ENCODE assay signal across 11 mouse cellular contexts in the genomic region with DNA sequence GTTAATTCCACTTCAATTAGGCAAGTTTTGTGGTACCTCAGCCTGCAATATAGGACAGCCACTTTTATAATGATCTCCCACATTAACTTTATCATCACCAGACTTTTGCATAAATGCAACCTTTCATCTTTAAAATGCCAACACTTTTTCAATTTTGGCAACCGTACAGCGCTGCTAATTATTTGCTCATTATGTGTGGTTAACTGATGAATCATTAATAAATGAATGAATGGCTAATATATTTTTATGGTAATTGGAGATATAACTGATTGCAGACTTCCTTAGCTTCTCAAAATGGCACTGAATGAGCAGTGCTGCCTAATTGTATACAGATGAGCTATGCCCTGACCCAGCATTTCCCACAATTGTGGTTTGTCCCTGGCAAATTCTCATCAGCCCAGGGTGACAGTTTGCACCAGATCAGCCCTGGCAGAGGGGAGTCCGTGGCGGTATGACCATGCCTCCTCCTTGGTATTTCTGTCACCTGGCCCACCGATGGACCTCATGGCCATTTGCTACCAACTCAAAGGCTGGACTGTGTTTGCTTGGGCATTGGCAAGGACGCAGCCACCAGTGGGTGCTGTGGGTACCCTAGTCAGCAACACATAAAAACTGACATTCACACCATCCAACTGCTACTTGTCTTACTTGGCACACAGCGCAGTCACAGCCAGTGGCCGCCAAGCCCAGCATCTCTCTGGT.
DNase-seq lines count a peak whose midpoint lies in the region; ATAC-seq and TF ChIP-seq lines count a peak whose summit lies in the region.
"Had no signal": no experiment of that assay in that cellular context is flagged by ENCODE, and none has a peak within 500 bp of the region (broad histone marks: within the 10 kb centered on the region; RNA-seq: fewer than 3 reads in every experiment).

No protein-coding gene starts in this region.

- H3K9ac ChIP-seq in forebrain, embryonic 12.5 days, result no peak overlapping the region
- H3K9ac ChIP-seq in hindbrain, embryonic 16.5 days (ENCODE audit: low read depth, low read length), result no peak overlapping the region
- no peak overlapping the region for H3K9ac ChIP-seq in midbrain, embryonic 15.5 days
- H3K9ac ChIP-seq in liver, postnatal 0 days (replicated peaks), result no peak overlapping the region
- H3K9ac ChIP-seq: liver, embryonic 13.5 days had no signal

- H3K36me3 ChIP-seq in embryonic facial prominence, embryonic 10.5 days (replicated peaks), result no peaks in the 10 kb centered on the region
- no peaks in the 10 kb centered on the region for H3K36me3 ChIP-seq in forebrain, embryonic 12.5 days (replicated peaks)
- no peaks in the 10 kb centered on the region for H3K36me3 ChIP-seq in hindbrain, embryonic 16.5 days (ENCODE audit: control insufficient read depth, insufficient read depth, low read length)
- H3K36me3 ChIP-seq in midbrain, embryonic 15.5 days (replicated peaks), result no peaks in the 10 kb centered on the region
- no peaks in the 10 kb centered on the region for H3K36me3 ChIP-seq in liver, postnatal 0 days (replicated peaks; ENCODE audit: insufficient read depth, low read length)
- H3K36me3 ChIP-seq: liver, embryonic 13.5 days had no signal

- DNase-seq in embryonic facial prominence, embryonic 10.5 days (ENCODE audit: low spot score), result peak; percentile 34
- no peak for DNase-seq in liver, postnatal 0 days
- DNase-seq in layer of hippocampus, adult 11-12 months (ENCODE audit: low spot score), result no peak
- DNase-seq in B cell, adult 2 months, result no peak
- DNase-seq: adrenal gland, postnatal 10 days; heart, postnatal 10 days; liver, embryonic 13.5 days had no signal

- H3K4me2 ChIP-seq in forebrain, embryonic 12.5 days, result no peak overlapping the region
- no peak overlapping the region for H3K4me2 ChIP-seq in hindbrain, embryonic 16.5 days (ENCODE audit: low read length)
- H3K4me2 ChIP-seq in midbrain, embryonic 15.5 days, result no peak overlapping the region
- H3K4me2 ChIP-seq in liver, postnatal 0 days (ENCODE audit: low read depth, low read length), result no peak overlapping the region
- H3K4me2 ChIP-seq: liver, embryonic 13.5 days had no signal

- peak; percentile 37 for ATAC-seq in forebrain, embryonic 12.5 days (ENCODE audit: low FRiP score)
- ATAC-seq in hindbrain, embryonic 16.5 days, result 0 out of 2 replicates have a peak, but pooled peaks have one; percentile 7
- ATAC-seq in midbrain, embryonic 15.5 days (replicated peaks), result peak; percentile 15
- no peak for ATAC-seq in liver, postnatal 0 days

- H3K27ac ChIP-seq in embryonic facial prominence, embryonic 10.5 days (replicated peaks), result peak overlapping the region; percentile 82
- peak overlapping the region; percentile 59; the same call in 1 of the 2 replicates for H3K27ac ChIP-seq in forebrain, embryonic 12.5 days
- peak overlapping the region; percentile 31; the same call in 1 of the 2 replicates for H3K27ac ChIP-seq in hindbrain, embryonic 16.5 days (ENCODE audit: low read depth, low read length)
- H3K27ac ChIP-seq in midbrain, embryonic 15.5 days, result 0 out of 2 replicates have a peak overlapping the region, but pooled peaks have one; percentile 8
- H3K27ac ChIP-seq in liver, postnatal 0 days (ENCODE audit: low read depth), result no peak overlapping the region
- H3K27ac ChIP-seq: liver, embryonic 13.5 days; macrophage had no signal

- TF ChIP-seq CTCF in liver, postnatal 0 days (IDR thresholded peaks at IDR 0.05; ENCODE audit: low read depth), result no peak

- TF ChIP-seq EP300 in liver, postnatal 0 days (IDR thresholded peaks at IDR 0.05; ENCODE audit: low read depth), result no peak

- H3K4me3 ChIP-seq in embryonic facial prominence, embryonic 10.5 days, result no peak overlapping the region
- no peak overlapping the region for H3K4me3 ChIP-seq in forebrain, embryonic 12.5 days (replicated peaks)
- H3K4me3 ChIP-seq in hindbrain, embryonic 16.5 days (ENCODE audit: low read length), result no peak overlapping the region
- H3K4me3 ChIP-seq in midbrain, embryonic 15.5 days, result no peak overlapping the region
- no peak overlapping the region for H3K4me3 ChIP-seq in liver, postnatal 0 days (ENCODE audit: low read depth, low read length)
- H3K4me3 ChIP-seq: liver, embryonic 13.5 days had no signal

- WGBS in embryonic facial prominence, embryonic 10.5 days, result 65% methylated on average over 8 of the region's 8 CpGs
- 75% methylated on average over 8 of the region's 8 CpGs for WGBS in forebrain, embryonic 12.5 days
- 68% methylated on average over 8 of the region's 8 CpGs for WGBS in hindbrain, embryonic 16.5 days
- WGBS in midbrain, embryonic 15.5 days, result 86% methylated on average over 8 of the region's 8 CpGs
- WGBS in liver, postnatal 0 days (ENCODE audit: insufficient replicate concordance), result 88% methylated on average over 8 of the region's 8 CpGs

- H3K9me3 ChIP-seq in embryonic facial prominence, embryonic 10.5 days, result no peaks in the 10 kb centered on the region
- no peaks in the 10 kb centered on the region for H3K9me3 ChIP-seq in forebrain, embryonic 12.5 days
- H3K9me3 ChIP-seq in hindbrain, embryonic 16.5 days (ENCODE audit: control insufficient read depth, low read length), result no peaks in the 10 kb centered on the region
- H3K9me3 ChIP-seq in midbrain, embryonic 15.5 days, result no peaks in the 10 kb centered on the region
- no peaks in the 10 kb centered on the region for H3K9me3 ChIP-seq in liver, postnatal 0 days (ENCODE audit: low read length)
- H3K9me3 ChIP-seq: liver, embryonic 13.5 days had no signal

- H3K27me3 ChIP-seq in embryonic facial prominence, embryonic 10.5 days (replicated peaks; ENCODE audit: low read depth, poor library complexity, severe bottlenecking), result 0 out of 2 replicates have a peak, but pooled peaks cover 6% of the 10 kb centered on the region
- peaks cover 36% of the 10 kb centered on the region for H3K27me3 ChIP-seq in forebrain, embryonic 12.5 days
- H3K27me3 ChIP-seq in hindbrain, embryonic 16.5 days (replicated peaks; ENCODE audit: control insufficient read depth, insufficient read depth, low read length), result no peaks in the 10 kb centered on the region; the same call in 1 of the 2 replicates
- H3K27me3 ChIP-seq in midbrain, embryonic 15.5 days (replicated peaks), result no peaks in the 10 kb centered on the region
- no peaks in the 10 kb centered on the region for H3K27me3 ChIP-seq in liver, postnatal 0 days (ENCODE audit: insufficient read depth, low read length)
- H3K27me3 ChIP-seq: liver, embryonic 13.5 days had no signal

- H3K4me1 ChIP-seq in embryonic facial prominence, embryonic 10.5 days, result peaks cover 57% of the 10 kb centered on the region
- H3K4me1 ChIP-seq in forebrain, embryonic 12.5 days, result peaks cover 41% of the 10 kb centered on the region
- peaks cover 2% of the 10 kb centered on the region for H3K4me1 ChIP-seq in hindbrain, embryonic 16.5 days (ENCODE audit: control insufficient read depth, insufficient read depth, low read depth, low read length)
- H3K4me1 ChIP-seq in midbrain, embryonic 15.5 days, result peaks cover 17% of the 10 kb centered on the region
- peaks cover 4% of the 10 kb centered on the region; the same call in 1 of the 2 replicates for H3K4me1 ChIP-seq in liver, postnatal 0 days (ENCODE audit: insufficient read depth)
